Mouse (Mus musculus) frontal cortex, postnatal 14 days (tissue): ENCODE measurements around the gene Rad51b.

Experiments
- DNase-seq, 2 experiments: peaks; one replicate each; pipeline ENCODE4 v3.0.0; 2022; ENCODE audit warnings: low spot score in 2 of 2

The Rad51b gene

GRCm38 (mm10) chr12:79648812-79649700 is 352.0 kb downstream of the Rad51b start:
- DNase-seq = no peak

DNA sequence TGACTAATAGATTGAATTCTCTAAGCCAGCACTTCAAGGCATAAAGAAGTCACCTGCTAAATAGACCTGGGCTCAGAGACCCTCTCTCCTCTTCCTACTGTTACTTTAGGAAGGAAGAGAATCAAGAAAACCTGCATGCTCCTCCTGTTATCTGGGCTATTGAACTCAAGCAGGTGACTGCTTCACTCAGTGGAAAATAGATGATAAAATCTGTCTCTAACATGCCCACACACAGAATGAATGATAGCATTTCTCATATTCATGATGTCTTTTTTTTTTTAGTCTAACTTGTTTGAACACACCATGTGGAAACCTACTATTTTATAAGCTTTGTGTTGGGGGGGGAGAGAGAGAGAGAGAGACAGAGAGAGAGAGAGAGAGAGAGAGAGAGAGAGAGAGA is 352.7 kb downstream of the Rad51b start:
- no peak for DNase-seq

GRCm38 (mm10) chr12:79655138-79655537 is 358.1 kb downstream of the Rad51b start:
- DNase-seq = no peak

DNA sequence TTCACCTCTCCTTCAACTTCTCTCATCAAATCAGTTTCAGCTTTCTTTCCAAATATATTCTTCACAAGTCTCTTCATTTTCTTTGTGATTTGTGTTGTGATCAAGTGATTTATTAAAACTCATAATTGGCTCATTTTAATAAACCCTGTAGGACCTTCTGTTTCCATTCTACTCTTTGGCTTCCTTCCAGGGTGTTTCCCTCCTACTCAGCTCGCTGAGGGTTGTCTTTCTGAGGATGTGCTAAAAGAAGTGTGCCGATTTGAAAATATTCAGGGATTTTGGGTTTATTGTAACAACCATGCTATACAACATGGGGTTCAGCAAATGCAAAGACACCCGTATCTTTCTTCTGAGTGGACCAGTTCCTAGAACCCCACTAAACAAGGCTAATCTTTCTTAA is 361.8 kb downstream of the Rad51b start:
- DNase-seq = no peak

GRCm38 (mm10) chr12:79661270-79661669 is 364.2 kb downstream of the Rad51b start:
- no peak for DNase-seq

- DNase-seq = peak; percentile 34 to 51
Observed at GRCm38 (mm10) chr12:79663131-79663892, 366.2 kb downstream of the Rad51b start.

DNA sequence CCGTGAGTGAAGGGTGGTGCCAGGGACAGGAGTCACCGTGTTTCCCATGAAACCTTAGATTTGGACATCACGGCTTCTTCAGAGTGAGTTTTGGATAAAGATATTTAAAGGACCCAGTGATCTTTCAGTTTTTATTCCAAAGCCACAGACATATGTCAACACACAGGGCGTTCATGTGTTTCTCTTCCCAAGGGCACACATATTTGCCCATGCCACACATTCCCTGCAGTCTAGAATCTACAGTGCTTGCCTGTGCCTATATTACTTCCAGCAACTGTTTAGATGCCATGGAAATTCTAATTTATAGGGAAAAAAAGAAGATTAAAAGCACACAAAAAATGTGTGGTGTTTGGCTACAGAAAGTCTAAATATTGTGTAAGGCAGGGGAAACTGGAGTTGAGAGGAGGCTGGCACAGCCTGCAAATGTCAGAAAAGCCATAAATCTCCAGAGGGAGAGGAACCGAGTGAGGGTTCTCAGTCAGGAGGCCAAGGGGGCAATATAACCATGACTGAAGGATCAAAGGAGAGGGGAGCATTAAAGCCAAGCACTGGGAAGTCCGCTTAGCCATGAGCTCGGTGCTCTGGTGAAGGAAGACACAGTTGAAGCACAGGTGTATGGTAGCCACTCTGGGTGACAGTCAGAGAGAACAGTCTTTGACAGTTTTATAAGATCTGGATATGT is 367.0 kb downstream of the Rad51b start:
- DNase-seq = no peak

DNA sequence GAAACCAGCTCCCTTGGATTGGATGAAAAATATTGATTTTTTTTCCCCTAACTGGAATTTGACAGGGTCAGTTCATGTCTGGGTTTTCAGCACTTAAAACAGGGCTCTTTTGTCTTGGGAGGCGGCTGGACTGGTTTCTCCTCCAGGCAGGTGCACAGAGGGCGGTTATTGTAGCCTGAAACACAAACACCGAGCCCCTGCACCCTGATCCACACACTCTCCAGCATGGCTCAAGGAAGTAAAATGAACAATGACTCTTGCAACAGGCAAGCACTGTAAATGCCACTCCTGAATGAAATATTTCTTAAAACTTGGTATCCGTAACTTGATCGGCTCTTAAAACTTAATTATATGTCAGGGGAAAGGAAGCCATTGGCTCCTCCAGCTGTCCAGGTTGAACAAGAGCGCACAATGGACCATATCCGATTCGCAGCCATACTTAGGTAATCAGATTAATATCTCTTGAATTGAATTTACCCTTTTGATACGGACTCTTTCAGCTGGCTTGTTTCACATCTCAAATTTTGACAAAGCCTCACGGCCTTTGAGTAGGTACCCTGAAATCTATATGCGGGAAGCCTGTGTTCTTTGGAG is 377.9 kb downstream of the Rad51b start:
- DNase-seq = no peak

DNA sequence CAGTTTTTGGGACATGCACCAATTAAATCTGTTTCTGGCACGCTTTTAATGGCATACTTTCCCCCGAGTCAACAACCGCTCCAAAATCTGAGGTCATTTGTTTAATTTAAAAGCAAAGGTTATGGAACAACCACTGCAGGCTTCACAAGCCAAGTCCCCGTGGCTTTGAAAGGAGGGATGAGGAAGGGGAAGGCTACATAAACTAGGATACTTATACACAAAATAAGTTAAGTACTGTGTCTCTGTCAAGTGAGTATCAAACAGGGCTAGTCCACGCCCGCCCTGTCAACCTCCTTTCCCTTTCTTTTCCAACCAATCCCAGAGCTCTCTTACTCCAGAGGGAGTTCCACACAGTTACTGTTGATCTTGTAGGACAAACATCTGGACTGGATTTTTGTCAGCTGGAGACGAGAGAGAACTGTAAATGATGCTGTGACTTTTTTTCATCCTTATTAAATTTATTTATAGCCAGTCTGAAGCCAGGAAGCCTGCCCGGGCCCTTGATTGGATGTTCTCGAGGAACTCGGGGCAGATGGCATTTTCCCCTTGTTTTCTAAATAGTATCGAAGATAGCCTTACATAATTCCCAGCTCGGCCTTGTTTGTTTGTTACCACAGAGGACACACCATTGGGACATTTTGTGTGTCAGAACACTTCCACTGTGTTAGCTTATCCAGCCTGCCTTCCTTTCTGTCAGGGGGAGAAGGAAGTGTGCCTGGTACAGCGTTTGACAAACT is 378.5 kb downstream of the Rad51b start:
- DNase-seq = peak in 1 of 2 experiments; percentile 6

DNA sequence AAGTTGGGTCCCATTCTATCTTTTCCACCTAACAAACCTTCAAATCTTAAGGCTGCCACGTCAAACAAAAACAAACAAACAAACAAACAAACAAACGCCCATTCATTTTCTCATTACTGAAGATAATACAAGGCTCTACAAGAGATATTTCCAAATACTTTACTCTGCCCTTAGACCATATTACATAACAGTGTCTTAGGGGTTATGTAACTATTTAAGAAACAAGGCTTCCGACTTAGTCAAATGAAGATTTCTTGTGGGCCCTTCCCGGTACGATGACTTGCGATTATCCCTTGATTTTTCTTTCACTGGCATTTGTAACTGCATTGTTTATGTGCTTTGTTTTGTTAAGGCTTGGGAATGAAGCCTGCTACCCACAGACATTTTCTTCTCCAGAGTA is 379.2 kb downstream of the Rad51b start:
- no peak for DNase-seq

DNA sequence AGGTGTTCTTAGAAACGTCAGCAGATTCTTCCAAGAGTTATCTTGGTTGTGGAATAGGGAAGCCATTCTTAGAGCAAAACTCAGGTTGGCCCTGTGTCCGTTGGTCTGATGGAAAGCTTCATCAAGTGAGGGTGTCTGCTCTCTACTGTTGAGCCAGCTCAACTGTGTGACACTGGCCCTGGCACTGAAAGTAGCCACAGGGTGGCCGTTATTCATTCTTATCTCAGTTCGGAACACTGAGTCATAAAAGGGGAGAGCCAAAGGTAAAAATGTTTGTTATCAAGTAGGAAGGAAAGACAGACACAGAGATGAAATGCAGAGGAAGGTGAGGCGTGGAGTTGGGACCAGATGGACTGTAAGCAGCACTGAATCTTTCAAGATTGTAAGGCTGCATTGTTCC is 379.8 kb downstream of the Rad51b start:
- DNase-seq = no peak

DNA sequence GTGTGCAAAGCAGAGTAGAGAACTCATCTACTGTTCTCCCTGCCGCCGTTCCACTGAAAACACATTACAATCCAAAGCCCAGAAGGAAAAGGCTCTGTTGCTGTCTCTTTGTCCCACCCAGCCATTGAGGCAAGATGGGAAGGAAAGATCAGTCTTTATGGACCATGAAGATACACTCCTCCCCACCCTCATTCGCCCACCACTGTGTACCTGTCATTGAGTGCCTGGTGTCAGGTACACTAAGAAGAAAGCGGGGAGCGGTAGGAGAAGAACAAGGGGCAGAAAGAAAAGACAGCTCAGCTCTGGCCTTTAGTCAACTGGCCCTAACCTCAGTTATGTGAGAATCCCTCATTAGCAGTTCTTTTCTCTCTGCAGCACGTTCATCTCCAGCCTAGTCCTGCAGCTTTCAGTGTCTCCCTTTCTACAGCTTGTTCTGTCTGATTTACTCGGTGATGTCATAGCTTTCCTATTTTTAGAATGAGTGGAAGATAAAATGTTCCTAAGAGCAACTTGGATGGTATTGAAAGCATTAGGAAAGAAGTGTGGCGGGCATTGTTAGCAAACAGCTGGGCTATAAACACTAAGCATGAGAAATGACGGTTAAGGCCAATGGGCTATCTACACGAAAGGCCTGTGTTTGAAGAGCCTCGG is 382.3 kb downstream of the Rad51b start:
- no peak for DNase-seq

DNA sequence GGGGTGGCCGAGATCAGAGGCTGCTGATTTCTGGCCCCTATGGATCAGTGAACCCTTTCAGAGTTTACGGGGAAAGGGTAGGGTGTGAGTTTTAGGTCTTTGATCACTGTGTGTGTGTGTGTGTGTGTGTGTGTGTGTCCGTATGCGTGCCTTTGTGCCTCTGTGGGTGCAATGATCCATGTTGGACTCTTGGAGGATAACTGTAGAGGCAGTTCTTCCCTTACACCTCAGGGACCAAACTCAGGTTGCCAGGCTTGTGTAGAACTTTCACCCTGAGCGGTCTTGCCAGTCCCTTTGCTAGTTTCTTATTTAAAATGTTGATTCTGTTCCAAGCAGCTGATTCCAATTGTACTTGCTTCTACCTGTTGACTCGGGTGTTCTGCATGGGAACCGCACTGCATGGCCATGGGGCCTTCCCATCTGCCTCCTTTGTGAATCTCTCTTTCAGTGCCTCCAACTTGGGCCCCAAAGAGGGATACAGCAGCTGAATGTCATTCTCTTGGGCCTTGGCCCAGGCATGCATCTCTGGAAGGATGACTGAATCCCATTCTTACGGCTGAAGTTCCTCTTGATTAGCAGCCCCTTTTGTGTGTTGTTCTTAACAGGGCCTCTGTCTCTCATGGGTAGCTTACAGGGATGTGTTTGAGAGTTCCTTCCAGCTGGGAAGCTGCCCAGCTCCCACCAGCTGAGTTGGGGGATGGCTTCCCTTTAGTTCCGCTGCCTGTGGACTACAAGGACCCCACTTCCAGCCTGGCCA is 383.0 kb downstream of the Rad51b start:
- peak; percentile 35 to 61 for DNase-seq

GRCm38 (mm10) chr12:79680698-79681072 is 383.6 kb downstream of the Rad51b start:
- DNase-seq = no peak

DNA sequence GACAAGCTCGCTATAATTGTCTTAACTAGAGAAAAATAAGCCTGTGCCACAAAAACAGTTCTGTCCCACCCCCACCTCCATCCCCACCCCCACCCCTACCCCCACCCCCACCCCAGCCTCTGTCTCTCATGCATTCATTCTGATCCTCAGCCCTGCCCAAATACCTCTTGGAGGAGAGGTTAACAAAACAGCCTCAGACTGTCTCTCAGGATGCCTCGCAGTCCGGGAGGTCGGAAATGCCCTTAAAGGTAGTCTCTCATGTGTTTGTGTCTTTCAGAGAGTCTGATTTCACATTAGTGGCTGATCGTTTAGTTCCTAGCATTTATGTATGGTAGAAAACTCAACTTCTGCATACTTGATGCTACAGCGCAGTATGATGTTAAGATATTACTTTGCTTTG is 384.5 kb downstream of the Rad51b start:
- no peak for DNase-seq

DNA sequence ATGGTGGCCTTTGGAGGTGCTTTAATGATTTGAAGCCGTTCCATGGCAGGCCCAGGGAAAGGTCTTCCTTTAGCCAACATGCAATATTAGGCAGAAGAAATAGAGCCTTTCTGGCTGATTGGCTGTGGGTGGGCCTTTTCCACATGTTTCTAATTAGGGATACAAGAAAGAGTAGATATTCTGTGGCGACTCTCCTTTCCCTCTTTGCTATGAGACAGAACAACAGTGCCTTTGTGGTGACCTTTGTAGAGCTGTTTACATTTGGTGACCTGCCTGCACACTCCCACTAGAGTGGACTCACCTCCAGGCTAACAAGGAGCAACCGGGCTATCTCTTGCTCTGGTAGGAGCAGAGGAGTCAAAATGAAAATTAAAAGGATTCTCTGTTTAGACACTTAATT is 386.3 kb downstream of the Rad51b start:
- no peak for DNase-seq

DNA sequence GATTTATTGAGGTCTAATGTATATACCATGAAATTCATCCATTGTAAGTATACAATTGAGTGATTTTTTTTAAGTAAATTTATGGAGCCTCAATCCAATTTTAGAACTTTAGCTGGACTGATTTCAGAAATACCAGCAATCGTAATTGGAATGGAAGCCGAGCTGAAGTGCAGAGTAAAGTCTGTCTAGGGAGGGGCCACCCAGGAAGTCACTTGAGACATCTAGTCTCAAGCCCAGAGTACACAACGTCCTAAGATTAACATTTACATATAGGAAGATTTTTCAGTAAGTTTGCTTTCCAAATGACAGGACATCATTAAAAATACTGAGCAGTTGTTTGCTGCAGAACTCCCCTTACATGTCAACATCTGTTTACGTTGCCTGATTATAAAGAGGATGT is 386.7 kb downstream of the Rad51b start:
- no peak for DNase-seq

GRCm38 (mm10) chr12:79684338-79684737 is 387.3 kb downstream of the Rad51b start:
- DNase-seq = no peak

- DNase-seq = no peak
Observed at GRCm38 (mm10) chr12:79686594-79687325, 389.7 kb downstream of the Rad51b start.
